Mouse (Mus musculus) spleen, postnatal 36 days (tissue): ENCODE results near the gene Ankrd45.
"Not testable (repeated sequence)": the region's sequence is repeated elsewhere in the genome, so short reads cannot be mapped to it uniquely, and the experiment has no call there.

Experiments used
- DNase-seq, 2 experiments: peaks; one replicate each; pipeline ENCODE4 v3.0.0; 2022; ENCODE audit warnings: low spot score in 2 of 2, mixed read lengths in 1 of 2

The Ankrd45 gene

DNA sequence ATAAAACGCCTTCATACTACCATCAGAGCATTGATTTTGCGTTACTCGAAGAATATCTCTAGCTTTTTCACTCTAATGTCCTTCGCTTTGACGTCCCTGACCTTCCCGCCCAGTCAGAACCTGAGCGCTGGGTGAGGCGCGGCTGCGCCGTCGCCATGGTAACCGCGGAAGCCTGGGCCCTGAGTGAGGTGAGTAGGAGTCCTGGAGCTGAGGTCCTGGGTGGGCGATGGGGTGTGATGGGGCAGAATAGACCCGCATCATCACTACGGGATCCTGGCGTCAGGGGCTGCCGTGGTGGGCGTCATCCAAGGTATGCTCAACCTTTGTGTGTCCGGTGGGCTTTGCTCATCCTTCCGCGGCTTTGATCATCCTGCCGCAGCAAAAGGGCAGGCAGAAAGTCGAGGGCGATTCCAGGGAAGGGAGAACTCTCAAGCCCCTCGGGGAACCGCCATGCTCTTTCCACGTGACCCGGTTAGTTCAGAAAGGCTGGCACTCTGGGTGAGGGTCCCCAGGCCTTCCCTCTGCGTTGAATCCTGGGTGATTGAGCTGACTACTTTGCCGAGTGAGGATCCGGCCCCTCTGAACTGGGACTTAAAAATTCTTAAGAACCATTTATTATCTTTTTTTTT lies at the start of gene Ankrd45:
Ankrd45 (plus strand) TSS at position 161 of the 629 bp plus-strand sequence.
- peak in 1 of 2 experiments; percentile 19 for DNase-seq

DNA sequence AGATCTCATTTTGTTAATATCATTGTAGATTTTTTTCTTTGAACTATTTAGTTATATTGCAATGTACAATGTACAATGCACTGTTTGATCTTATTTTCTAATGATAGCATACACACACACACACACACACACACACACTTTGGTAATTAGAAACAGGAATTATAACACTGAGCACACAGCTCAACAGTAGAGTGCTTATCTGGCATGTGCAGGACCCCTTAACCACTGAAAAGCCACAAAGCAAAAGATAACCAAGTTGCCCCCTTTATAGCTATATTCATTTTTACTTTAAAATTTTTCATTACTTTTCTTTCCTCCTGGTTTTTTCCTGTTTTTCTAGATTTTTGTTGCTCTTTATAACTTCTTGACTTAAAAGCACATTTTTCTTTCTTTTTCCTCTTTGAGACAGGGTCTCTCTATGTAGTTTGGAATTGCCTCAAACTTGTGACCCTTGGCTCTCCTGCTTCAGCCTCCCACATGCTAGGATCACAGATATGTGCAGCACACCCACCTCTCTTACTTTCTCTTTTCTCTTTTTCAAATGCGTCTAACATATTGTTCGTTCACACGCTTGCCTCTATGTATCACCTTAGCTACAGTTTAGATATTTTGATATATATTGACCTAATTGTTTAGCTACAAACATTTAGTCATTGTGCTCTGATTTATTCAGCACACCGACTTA lies 42.6 kb upstream of the Ankrd45 start:
- DNase-seq: no peak

DNA sequence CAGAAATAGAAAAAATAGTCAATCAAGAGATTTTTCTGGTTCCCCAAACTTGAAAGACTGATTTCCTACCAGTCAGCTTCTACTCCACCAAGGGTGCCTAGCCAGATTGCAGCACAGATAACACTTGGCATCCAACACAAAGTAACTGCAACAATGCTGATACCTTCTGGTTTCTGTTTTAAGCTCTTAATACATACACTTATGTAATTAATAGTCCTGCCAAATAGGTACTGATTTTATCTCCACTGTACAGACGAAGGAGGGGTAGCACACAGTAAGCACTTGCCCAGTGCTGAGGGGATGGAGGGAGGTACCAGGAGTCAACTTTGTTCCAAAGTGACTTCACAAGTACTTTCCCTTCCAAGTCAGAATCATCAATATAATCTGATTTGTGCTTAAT lies 38.6 kb upstream of the Ankrd45 start:
- DNase-seq: no peak

DNA sequence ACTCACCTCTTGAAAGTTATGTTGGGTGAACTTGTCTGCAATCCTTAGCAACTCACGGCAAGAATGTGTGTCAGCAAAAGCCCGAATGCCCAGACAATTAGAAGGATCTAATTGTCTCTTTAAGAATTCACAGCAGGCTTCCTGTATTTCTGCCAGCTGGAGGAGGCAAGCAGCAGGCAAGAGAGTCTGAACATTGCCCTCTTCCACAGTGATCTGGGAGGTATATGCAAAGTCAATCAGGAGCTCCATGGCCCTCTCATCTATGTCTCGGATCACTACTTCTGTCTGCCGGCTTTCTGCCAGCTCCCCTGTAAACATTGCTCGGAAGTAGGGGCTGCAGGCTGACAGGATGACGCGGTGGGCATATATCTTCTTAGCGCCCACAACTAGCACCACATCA lies 33.3 kb upstream of the Ankrd45 start:
- no peak for DNase-seq

DNA sequence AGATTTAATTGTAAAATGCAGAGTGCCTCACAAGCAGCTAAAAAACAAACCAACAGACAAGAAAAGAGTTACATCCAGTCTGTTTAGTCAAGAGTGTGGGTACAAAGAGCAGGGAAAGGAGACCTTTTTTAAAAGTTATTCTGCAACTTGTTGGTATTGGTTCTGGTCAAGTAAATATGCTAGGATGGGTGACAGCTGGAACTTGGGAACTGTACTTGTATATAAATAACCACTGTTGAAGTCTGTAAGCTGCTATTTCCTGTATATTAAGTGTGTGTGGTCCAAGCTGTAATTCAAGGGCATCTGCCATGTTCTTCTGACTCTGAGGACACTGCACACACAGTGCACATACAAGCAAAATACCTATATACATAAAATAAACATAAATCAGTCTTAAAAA lies 27.9 kb upstream of the Ankrd45 start:
- no peak for DNase-seq

DNA sequence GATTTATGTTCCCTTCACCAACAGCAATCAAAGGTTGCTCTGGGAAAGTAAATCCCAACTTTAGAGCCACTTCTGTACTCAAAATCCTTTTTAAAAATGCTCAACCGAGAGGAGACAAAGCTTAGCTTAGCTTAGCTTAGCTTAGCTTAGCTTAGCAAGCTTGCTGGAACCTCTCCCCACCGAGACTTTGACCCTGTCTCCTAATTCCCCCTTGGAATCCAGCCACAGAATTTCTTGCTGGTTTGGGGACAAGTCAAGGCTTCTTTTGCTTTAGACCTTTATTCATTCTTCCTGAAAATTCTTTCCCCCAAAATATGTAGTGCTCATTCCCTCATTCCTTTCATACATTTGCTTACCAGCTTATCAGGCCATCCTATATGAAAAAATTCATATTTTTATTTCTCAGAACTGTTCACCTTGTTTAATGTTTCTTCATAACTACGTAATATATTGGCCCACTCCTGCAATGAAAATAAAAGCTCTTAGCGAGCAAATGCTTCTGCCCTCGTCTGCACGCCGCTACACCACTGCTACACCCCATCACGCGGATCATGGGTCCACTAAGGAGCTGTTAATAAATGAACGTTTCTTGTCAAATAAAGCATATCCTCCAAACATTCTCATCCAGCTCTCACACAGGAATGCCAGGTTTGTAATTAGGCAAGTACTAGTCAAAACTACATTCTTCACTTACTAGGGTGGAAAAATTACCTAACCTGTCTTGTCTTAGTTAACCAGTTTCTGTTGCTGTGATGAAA lies 19.7 kb upstream of the Ankrd45 start:
- DNase-seq: no peak

DNA sequence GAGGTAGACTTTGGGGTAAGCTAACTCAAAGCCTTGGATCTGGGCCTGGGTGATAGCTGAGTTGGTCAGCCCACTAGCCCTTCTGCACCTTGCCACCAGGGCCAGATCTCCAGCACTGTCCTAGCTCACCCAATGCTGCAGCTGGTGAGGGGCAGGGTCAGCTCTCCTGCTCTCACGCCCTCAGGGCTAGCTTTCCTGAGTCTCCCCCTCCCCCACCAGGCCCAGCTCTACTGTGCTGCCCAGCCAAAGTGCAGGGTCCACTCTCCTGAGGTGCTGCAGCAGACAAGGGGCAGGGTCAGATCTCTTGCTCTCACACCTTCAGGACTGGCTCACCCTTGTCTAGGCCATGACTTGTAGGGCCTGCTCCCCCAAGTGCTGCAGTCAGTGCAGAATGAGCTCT lies 16.0 kb upstream of the Ankrd45 start:
- no peak for DNase-seq

DNA sequence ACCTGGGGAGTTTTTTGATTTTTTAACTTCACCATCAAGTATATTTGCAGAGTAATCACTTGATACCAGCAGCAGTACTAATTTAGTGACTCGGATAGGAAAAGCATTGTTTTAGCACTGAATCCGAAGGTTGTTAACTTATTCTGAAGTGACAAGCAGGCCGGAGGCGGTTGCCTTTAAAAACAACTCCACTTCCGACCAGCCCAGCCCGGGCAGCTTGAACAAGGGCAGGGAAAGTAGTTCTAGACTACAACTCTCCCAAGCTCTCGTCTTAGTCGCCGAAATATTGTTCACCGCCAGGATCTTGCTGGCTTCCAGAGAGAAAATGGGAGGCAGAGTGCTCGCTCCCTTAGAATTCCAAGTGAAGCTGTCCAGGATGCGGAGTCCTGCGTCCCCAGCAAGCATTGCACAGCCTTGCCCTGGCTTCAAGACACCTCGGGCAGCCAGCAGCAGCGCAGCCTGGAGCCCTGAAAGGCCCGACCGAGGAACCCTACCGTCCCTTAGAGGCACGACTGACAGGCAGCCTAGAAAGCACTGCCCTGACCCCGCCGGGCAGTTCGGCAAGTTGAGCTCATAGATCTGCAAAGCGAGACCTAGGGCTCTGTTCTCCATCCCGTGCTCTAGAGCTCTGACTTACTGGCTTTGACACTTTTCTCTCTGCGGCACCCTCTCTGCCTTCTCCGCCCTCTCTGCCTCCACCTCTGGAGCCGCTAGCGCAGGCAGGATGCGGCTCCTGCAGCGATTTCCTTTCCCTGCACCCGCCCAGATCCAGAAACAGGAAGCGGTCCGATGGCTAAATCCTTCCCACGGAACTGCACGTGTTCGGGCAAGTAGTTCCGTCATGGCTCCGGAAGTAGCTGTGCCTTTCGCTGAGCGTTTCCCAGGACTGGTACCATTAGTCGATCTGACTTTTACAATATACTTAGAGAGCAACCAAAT lies 11.5 kb upstream of the Ankrd45 start, which contains the start of gene Klhl20:
Klhl20 (minus strand) TSS at position 786 of the 939 bp plus-strand sequence.
- peak; percentile 85 to 88 for DNase-seq

DNA sequence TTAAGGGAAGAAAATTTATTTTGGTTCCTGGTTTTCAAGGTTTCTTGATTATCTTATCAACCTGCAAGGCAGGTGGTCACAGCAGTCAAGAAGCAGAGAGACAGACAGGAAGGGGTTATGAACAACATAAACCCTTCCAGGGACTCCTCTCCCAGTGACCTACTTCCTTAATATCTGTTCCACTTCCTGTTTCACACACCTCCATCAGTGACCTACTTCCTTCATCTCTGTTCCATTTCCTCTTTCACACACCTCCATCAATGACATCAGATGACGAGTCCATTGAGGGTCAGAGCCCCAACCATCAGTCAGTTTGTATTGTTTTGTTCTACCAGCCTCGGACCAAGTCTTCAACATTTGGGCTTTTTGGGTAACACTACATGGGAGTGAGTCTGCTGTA lies 3.0 kb upstream of the Ankrd45 start:
- peak; percentile 37 to 51 for DNase-seq

DNA sequence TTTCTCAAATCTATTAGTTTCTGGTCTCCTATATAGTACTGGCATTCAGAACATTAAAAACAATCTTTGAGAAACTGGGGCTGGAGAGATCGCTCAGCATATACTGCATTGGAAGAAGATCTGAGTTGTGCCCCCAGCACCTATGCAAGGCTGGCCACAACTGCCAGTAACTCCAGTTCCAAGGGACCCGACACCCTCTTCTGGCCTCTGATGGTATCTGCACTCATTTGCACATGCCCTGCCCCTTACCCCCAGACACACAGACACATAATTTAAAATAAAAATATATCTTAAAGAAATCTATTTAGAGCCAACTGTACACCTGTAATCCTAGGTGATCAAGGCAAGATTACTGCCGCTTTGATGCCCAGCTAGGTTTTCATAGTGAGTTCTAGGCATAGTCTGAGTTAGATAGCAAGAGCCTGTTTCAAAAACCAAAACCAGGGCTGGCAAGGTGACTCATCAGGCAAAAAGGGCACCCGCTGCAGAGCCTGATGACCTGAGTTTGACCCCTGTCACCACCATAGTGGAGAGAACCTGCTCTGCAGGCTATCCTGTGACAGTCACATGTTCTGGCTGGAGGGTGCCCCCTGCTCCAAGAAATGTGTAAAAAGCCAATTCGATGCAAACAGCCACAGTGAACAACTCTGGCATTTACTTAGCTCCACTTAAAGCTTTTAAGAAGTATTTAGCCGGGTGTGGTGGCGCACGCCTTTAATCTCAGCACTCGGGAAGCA lies 2.3 kb upstream of the Ankrd45 start:
- no peak for DNase-seq

DNA sequence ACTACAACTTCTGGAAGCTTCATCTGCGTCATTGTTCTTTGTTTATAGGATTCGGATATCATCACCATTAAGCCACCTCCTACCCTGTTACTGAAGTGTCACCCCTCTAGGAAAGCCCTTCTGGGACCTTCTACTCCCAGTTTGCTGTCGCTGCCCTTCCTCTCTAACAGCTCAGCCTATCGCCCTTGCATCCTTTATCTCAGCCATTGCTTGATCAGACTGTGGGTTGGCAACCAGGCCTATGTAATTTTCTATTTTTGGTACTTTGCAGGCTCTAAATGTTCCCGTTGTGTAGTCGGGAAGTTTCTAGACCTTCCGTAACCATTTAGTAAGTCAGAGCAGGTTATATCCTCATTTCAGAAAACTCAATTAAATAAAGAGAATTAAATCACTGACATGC lies 725 bp downstream of the Ankrd45 start:
- DNase-seq: no peak

DNA sequence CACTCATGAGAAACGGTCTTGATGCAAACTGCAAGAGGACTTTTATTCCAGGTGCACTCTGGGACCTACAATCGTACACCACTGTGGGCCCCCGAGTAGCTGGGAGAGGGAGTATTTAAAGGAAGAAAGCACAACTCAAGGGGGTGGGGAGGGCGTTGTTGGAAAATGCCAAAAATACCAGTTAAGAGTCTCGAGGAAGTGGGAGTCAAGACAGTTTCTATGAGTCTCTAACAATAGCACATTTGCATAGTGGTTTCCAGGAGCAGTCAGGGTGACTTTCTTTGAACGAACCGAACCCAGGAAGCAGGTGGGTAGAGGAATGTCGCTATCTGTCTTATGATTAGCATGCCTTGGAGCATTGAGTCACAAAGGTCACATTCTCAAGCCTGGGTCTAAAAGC lies 3.1 kb downstream of the Ankrd45 start:
- DNase-seq: not testable (repeated sequence)

DNA sequence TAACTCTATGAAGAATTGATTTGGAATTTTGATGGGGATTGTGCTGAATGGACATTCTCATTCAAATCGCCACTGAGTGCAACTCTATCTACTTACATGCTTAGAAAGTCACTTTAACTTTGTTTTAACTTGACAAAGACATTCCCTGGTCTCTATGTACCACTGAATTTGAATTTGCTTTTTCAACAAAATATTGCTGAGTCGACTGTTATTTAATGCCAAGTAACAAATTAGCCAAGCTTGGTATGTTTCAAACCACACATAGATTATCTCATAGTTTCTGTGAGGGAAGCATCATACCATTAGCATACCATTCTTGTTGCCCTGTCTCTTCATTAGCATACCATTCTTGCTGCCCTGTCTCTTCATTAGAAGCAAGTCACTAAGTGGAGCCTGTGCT lies 5.4 kb downstream of the Ankrd45 start:
- DNase-seq: no peak

DNA sequence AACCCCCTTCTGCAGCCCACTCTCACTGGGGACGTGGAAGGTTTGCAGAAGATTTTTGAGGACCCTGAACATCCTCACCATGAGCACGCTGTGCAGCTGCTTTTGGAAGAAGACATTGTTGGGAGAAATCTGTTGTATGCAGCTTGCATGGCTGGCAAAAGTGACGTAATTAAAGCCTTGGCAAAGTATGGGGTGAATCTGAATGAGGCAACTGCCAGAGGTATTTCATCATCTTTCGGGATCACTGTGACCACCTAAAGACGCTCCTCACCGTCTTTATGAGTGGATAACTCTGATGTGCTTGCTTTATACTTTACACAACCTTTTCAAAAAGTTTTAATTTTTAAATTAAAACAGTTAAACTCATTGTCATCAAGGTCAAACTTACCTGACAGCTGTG lies 8.6 kb downstream of the Ankrd45 start:
- DNase-seq: no peak

DNA sequence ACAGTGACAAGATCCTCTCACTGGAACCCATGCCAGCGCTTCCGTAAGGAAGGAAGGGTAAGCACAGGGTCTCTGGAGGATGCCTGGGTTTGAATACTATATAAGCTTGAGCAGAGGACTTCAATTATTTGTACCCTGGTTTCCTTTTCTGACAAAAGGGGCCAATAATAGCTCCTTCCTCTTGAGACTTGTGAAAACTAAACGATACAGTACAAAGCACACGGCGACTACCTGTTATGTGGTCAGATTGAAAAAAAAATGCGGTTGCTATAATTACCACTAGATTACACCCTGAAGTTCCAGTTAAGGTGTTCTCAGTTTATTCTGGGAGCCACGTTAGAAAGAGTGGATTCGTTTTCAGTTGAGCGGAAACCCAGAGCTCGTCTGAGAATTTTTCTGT lies 14.1 kb downstream of the Ankrd45 start:
- peak; percentile 12 to 41 for DNase-seq

DNA sequence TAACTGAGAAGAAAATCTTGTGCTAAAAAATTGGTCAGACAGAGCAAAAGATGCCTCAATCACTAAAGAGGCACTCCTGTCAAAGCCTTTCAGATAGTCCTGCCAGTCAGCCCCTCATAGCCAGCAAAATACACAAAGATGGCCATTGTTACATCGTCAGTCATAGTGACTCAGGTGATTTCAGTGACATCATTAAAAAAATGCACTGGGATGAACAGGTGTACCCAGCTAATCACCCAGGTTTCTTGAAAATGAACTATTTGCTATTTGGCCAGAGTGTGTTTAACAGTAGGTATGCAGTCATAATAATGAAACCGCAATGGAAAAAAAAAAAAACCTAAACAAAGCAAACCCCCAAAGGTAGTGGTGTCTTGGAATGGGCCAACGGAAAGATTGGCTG lies 16.7 kb downstream of the Ankrd45 start, which contains the start of gene Tex50:
Tex50 (minus strand) TSS at position 101 of the 400 bp plus-strand sequence.
- DNase-seq: no peak

DNA sequence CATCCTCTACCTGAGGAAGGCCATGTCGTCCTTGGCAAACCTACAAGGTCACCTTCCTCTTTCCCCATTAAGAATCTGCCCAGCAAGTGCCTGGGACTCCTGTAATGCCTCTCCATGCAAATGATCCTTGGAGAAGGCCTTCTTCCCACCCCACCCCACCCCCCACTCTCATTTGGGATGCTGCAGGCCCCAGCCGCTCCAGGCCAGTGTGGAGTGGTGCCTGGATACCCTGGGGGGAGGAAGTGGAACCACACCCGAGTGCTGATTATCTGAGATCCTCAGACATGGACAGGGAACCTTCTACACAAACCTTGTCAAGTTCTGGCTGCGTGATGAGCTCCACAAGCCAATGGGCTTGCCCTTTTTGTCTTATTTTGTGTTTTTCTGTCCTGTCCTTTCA lies 17.8 kb downstream of the Ankrd45 start:
- DNase-seq: no peak

DNA sequence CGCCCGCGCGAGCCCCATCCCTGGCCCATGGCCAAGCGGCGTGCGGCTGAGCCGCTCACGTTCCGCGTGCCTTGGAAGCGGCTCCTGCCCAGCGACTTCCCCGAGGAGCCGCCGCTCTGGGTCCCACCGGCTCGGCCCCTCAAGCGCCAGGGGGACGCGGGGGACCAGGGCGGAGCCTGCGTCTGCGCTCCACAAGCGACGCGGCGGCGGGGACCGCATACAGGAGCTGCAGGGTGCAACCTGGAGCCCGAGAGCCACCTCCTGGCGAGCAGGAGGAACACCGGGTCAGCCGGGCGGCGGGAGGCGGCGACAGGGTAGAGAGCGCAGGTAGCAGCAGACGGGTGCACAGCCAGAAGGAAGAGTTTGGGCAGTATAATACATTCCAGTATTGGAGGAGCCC lies 28.2 kb downstream of the Ankrd45 start:
- peak; percentile 72 to 77 for DNase-seq

DNA sequence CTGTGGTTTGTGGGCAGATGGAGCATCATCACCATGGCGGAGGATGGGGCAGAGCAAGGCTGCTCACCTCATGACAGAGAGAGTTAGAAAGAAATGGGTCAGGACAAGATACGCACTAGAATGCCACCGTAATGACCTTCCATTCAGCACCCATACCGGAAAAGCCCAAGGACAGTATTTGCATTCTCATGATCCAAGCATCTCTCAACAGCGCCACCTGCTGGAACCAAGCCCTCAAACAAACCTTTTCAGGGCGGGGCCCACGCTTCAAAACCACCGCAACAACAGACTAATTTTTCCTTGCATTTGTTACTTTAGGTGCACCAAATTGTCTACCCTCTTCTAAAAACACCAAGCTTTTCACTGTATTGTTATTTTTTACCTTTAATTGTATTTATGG lies 38.2 kb downstream of the Ankrd45 start:
- peak; percentile 28 to 44 for DNase-seq

DNA sequence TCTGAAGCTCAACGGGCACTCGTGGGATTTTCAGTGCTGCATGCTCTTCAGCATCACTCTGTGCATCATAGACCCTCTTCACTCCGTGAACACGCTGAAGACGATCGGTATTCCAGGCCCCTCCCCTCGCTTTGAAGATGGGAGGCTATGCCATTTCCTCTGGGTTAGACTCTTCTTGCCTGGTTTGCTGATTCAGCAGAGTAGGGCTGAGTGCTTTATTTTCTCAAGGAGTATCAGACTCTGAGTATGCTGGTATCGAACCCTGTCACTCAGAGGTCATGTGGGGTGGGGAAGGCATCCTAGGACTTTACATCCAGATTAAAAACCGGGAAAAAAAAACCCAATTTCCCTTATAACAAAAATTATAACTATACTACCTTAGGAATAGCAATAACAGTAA lies 39.9 kb downstream of the Ankrd45 start:
- no peak for DNase-seq

DNA sequence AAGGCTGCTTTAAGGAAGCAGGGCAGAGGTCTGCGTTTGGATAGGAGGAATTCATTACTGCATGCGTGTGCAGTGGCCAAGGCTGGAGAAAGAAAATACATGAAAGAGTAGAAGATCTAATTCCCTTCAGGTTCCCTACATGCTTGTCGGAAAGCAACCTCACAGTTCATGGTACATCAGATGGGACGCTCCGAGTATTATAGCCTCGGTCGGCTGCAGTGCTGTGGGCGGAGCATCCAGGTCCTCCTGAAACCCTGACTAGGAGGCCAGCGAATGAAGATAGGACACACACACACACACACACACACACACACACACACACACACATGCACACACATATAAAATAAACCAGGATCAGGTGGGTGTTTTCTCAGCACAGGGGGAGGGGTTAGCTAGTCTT lies 41.2 kb downstream of the Ankrd45 start:
- no peak for DNase-seq
